Mouse (Mus musculus): ENCODE measurements around the gene Oaz1. TPM values are rescaled to one million over a fixed set of nuclear protein-coding genes. Genes with fewer than 3 reads are reported as not detected.
A peak's percentile ranks its signal among the peaks of the same experiment; 100 is the strongest.

Oaz1 gene
- 980 and 1,000 TPM in 2 replicates for polyA plus RNA-seq (2012; rRNA removed)

- WGBS, result under 1% methylated on average over 73 of the region's 82 CpGs
- peak; percentile 100 for DNase-seq (ENCODE audit: low read depth, low spot score)
Observed at GRCm38 (mm10) chr10:80826151-80827062, at the start of gene Oaz1. TSS of gene Oaz1 (plus strand) at chr10:80826656.

- WGBS, result 90% methylated on average over 5 of the region's 5 CpGs
Observed at GRCm38 (mm10) chr10:80777123-80777522, 49.3 kb upstream of the Oaz1 start.

GRCm38 (mm10) chr10:80779565-80779964 is 46.9 kb upstream of the Oaz1 start:
- no peak for DNase-seq (ENCODE audit: low read depth, low spot score)

More at GRCm38 (mm10) chr10:80777123-80777522, 49.3 kb upstream of the Oaz1 start:
- DNase-seq (ENCODE audit: low read depth, low spot score), result no peak

GRCm38 (mm10) chr10:80784302-80784701 is 42.2 kb upstream of the Oaz1 start:
- WGBS, result 95% methylated on average over 2 of the region's 2 CpGs
- DNase-seq (ENCODE audit: low read depth, low spot score), result no peak

- DNase-seq (ENCODE audit: low read depth, low spot score), result no peak
- 90% methylated on average over 12 of the region's 12 CpGs for WGBS
Observed at GRCm38 (mm10) chr10:80784871-80785270, 41.6 kb upstream of the Oaz1 start.

- 89% methylated on average over 11 of the region's 11 CpGs for WGBS
Observed at GRCm38 (mm10) chr10:80785963-80786362, 40.5 kb upstream of the Oaz1 start.

GRCm38 (mm10) chr10:80787517-80787916 is 38.9 kb upstream of the Oaz1 start:
- DNase-seq (ENCODE audit: low read depth, low spot score), result no peak
- 82% methylated on average over 2 of the region's 2 CpGs for WGBS

More at GRCm38 (mm10) chr10:80785963-80786362, 40.5 kb upstream of the Oaz1 start:
- no peak for DNase-seq (ENCODE audit: low read depth, low spot score)

- DNase-seq (ENCODE audit: low read depth, low spot score), result no peak
- WGBS, result 87% methylated on average over 19 of the region's 19 CpGs
Observed at GRCm38 (mm10) chr10:80790761-80791404, 35.6 kb upstream of the Oaz1 start.

- DNase-seq (ENCODE audit: low read depth, low spot score), result no peak
- 82% methylated on average over 33 of the region's 33 CpGs for WGBS
Observed at GRCm38 (mm10) chr10:80791476-80792174, 34.8 kb upstream of the Oaz1 start.

GRCm38 (mm10) chr10:80792175-80793032 is 34.1 kb upstream of the Oaz1 start:
- DNase-seq (ENCODE audit: low read depth, low spot score), result no peak
- WGBS, result 74% methylated on average over 41 of the region's 41 CpGs

GRCm38 (mm10) chr10:80793033-80793784 is 33.2 kb upstream of the Oaz1 start:
- WGBS, result 88% methylated on average over 13 of the region's 13 CpGs

GRCm38 (mm10) chr10:80793803-80794202 is 32.7 kb upstream of the Oaz1 start:
- no peak for DNase-seq (ENCODE audit: low read depth, low spot score)
- 75% methylated on average over 4 of the region's 4 CpGs for WGBS

More at GRCm38 (mm10) chr10:80793033-80793784, 33.2 kb upstream of the Oaz1 start:
- DNase-seq (ENCODE audit: low read depth, low spot score), result no peak

GRCm38 (mm10) chr10:80794750-80795149 is 31.7 kb upstream of the Oaz1 start:
- no peak for DNase-seq (ENCODE audit: low read depth, low spot score)
- 90% methylated on average over 8 of the region's 8 CpGs for WGBS

- no peak for DNase-seq (ENCODE audit: low read depth, low spot score)
- 78% methylated on average over 9 of the region's 9 CpGs for WGBS
Observed at GRCm38 (mm10) chr10:80796307-80796848, 30.1 kb upstream of the Oaz1 start.

- WGBS, result 1% methylated on average over 55 of the region's 59 CpGs
- DNase-seq (ENCODE audit: low read depth, low spot score), result no peak
Observed at GRCm38 (mm10) chr10:80797186-80798149, 29.0 kb upstream of the Oaz1 start.

GRCm38 (mm10) chr10:80798150-80799006 is 28.1 kb upstream of the Oaz1 start, which contains the start of the genes Sf3a2 and Plekhj1:
TSS of gene Sf3a2 (plus strand) at chr10:80798198.
TSS of gene Plekhj1 (minus strand) at chr10:80798626.
- WGBS, result under 1% methylated on average over 104 of the region's 104 CpGs
- DNase-seq (ENCODE audit: low read depth, low spot score), result peak; percentile 80
